Mouse (Mus musculus) cerebellum, postnatal 14 days (tissue): ENCODE measurements at regions not wholly inside any gene's neighbourhood (a gene's known extent, or its start where the extent isn't known, plus 50 kb on each side); places are given as distances from the start of the nearest gene placed in this dataset.
"Not testable (repeated sequence)": the region's sequence is repeated elsewhere in the genome, so short reads cannot be mapped to it uniquely, and the experiment has no call there.

Experiments
- DNase-seq, 2 experiments: peaks; one replicate each; pipeline ENCODE4 v3.0.0; 2021; ENCODE audit warnings: mixed read lengths in 2 of 2

DNA sequence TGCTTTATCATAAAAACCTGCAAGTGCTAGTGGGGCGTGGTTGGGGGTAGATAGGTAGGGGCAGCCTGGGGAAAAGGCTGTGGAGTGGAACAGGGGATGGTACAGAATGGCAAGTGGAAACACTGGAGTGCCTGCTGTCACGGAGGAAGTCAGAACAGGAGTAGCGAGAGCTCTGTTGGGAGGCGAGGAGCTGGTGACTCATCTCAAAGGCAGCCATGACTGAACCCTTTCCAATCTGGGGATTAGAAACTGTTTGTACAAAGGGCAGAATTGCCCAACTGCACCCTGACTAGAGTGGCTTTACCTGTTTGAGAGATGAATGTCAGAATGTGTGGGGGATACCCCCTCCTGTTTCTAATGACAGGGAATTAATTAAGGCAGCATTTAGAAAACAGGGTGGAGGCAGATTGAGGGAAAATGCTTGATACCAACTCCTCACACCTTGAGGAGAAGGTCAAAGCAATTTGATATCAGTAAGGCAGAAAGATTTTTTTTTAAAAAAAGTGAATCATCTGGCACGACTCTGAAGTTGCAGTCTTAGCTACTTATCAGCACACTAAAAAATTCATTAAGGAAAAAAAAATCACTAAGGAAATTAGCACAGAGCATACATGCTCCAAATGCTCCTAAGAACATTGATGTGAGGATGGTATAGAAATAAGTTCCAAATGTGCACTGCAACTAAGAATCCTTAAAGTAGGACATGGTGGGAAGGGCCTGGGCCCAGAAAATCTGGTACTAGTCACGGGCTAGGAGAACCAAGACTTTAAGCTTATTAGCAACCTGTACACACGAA lies 54.7 kb upstream of the Usp25 start:
- no peak for DNase-seq

DNA sequence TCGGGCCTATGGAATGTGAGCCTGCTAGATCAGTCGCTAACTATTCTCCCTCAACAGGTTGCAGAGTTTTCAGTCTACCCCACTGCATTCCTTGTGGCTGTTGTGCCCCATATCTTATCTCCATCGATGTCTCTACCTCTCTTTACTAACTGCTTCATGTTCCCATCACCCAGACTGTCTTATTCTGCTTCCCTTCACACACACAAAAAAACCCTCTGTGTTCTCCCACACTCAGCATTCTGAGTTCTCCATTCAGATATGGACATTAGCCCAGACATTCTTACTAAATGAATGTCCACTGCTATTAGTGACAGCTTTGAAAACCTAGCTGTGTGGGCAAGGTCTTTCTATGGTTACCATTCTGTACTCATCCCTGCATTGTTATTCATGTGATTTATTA lies 56.0 kb upstream of the Usp25 start:
- DNase-seq, result no peak

DNA sequence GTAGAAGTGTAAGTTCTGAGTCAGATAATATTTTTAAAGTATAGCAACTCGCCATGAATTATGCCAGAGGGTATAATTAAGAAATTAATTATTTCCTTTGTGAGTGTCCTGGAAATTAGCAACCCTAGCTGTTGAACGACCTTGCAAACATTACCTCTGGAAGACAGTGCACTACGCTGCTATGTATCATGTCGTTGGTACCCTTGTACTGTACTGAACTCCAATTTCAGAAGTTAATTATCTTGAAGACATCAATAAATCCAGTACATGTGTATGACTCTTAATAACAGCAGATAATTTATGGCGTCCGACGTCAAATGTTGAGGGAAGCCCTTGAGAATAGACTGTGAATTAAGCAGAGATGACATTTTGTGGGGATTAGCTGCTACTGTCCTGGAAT lies 56.4 kb upstream of the Usp25 start:
- DNase-seq, result no peak

DNA sequence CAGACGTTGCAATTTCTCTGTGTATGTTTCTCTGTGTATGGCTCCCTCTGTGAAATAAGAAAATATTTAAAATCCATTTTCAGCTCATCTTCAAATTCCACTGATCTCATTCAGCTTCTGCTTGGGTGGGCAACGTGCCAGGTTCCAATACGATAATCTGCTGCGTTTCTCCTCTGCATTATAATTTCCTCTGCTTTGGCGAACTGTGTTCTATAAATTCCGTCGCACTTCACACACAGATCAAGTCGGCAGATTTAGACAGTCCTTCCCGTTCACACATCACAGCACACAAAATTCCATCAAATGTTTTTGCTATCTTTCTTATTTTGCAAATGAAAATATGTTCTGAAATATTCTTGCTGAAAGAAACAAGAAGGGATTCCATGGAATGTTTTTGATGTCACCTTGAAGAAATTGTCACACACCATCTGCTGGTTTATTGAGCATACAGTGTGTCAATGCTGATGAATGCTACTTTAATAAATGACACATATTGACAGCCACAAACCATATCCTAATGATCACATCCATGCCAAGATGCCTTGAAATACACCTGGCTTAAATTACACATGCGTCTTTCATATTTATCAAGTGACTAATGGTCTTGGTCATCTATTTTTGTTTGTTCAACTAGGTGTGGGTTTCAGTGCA lies 62.5 kb upstream of the Usp25 start:
- DNase-seq, result peak; percentile 24 to 43

DNA sequence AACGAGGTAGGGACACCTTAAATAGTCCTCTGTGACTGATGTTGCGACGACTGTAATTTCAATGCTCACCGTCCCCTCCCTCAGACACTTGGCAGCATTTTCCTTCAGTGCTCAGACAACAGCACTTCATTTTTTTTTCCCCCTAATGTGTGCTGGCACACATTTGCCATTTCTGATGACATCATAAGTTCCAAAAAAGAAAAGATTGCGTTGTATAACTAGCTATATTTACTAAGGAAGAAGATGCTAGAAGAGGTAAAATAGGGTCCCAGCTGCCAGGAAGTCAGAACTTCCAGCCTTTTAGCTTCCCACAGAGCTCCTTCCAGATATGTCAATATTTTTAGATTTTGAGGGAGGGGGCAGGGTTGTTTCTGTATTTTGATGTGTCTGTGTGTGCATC lies 66.5 kb upstream of the Usp25 start:
- no peak for DNase-seq

DNA sequence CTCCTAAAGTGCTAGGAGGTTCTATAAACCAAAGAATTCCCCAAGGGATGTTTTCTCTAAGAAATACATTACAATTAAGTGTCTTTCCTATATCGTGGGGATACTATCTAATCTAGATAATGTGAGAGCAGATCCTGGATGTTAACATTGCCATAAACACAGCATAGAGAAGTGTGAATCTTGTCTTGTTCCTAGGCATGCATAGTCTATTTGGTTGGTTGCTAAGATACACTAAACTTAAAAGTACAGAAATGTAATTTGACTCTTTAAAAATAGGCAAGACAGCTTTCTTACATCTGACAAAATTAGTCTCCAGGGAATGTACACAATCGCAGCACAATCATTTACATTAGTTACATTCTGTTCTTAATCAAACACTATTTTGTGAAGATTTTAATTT lies 75.4 kb upstream of the Usp25 start:
- DNase-seq, result no peak

DNA sequence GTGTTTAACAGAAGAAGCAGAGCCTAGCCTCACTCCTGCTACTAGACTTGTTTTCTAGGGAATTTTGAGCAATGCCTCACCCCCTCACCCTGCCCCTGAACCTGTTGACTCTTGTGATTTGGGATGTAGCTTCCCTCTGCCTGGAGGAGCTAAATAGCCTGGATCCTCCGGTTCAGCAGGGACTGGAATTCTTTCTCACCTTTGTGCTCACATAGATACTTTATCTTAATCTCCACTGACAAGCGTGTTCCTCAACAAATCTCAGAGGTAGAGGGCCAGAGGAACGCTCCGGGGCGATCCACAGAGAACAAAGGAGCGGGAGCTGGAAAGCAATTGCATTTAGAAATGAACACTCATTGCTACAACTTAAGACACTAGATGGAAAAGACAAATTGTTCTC lies 85.6 kb upstream of the Usp25 start:
- no peak for DNase-seq

DNA sequence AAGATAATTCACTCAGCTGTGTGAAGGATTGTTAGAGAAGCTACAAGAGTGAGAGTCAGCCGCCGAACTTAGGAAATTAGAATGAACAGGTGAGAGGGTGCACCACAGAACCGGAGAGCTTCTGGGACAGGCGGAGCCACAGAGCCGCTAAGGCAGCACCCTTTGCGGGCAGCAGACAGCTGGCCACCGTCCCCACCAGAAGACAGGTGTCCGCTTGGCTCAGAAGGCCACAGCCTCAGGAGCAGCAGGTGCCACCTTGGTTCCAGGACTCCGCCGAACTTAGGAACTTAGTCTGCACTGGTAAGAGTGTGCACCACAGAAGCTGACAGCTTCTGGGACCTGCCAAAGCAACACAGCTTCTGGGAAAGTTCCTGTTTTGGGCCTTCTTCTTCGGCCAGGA lies 93.4 kb upstream of the Usp25 start:
- DNase-seq, result not testable (repeated sequence)

DNA sequence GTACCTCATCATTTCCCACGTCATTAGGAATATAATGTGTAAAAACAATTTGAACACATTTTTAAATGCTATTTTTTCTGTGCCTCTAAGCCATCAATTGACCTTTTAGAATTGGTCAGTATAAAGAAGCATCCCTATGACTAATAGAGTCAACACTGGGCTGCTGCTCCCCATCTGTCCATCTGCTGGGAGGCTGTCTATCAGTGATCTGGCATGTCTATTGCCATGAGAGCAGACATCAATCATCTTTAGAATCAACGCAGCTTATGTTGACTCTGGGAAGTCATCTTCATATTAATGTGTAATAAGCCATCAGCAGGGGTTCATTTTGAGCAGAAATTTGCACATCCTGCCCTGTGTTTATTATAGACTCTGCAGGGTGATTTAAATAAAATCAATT lies 94.9 kb upstream of the Usp25 start:
- DNase-seq, result no peak

DNA sequence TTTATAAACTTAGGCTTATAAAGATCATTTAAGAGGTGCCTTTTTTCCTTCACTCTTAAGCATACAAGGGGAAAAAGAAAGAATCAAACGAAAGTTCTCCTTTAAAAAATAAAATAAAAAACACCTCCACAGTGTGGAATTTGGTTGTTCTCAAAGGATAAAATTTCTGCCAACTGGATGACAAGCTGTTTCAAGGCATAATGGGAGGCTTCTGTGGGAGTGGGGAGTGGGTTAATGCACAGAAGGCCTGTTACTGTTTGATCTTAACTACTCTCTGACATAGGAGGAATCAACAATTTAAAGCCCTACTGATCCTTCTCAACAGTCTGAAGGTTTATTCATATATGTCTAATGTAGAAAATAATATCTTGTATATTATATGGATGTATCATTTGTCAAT lies 99.2 kb upstream of the Usp25 start:
- no peak for DNase-seq

DNA sequence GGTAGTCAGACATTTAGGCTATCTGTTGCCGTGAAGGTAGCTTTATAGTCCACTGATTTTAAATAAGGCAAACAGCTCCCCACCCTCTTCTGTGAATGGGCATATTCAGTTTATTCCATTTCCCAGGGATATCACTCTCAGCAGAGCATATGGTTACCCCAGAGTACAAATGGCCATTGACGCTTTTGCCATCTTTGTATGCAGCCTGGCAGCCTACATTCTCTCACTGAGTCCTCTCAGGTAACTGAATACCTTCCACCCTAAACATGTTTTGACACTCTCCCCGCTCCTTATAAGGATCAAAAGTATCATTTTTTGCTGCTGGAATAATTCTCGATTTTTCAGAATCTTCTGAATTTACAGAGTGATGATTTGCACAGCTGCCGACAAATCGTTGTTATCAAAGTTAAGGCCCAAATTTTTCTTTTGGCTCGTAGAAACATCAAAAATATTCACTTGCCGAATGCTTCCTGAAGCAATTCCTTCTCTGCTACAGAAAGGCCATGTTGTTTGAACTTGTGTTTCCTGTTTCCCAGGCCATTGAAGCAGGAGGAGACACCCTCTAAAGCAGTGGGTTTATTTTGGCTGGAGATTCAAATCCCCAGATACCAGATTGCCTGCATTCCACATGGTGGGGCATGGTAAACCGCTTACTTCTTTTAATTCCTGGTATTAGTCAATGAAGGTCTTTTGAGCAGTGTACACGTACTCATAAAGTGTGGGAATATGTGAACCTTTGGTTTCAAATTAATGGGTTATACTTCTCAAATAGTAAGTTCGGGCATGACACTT lies 108.1 kb upstream of the Usp25 start:
- no peak for DNase-seq

DNA sequence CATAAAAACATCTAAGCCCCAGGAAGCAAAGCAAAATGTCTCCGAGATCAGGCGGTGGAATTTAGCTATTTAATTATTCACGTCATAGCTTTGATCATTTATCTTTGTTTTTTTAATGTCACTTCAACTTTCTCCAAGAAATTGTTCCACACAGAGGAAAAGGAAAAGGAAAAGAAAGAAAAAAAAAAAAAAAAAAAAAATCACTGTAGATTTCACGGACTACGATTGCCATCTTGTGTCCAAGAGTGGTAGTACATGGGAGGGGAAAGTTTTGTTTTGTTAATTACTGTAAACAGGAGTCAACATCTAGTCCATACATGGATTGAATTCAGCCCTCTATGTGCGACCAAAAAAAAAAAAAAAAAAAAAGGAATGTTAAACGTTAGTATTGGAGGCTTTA lies 114.4 kb upstream of the Usp25 start:
- peak; percentile 66 to 71 for DNase-seq

DNA sequence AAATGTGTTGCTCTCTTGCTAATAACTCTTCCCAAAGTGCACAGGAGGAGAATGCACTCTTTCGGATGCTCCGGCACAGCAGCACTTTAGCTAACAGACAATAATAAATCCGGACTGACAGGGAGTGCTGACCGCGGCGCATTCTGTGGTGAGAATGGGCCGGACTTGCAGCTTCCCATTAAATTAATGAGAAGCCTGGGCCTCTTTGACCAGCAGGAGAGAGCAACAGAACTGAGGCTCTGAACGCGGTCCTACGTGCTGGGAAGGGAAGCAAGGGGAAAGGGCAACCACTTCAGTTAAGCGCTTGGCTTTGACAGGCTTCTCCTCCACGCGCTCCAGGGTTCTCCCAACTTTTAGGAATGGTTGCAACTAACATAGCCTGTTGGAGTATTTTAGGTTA lies 117.2 kb upstream of the Usp25 start:
- DNase-seq, result peak; percentile 5 to 7

DNA sequence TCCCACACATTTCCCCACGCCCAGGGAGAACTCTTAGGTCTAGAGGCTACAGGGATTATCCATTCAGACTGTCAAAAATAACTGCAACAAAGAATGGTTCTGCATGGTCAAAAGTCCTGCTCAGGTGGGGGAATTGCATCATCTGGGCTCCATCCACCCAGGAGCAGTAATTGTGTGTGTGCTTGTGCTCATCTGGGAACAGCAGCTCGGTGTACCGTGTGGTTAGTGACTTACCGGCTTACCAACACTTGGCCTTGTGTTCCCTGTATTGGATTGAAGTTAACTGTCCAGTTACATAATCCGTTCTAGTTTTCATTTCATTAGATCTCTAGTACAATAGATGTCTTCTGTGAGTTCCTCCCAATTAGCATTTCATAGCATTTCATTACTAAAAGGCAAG lies 117.7 kb upstream of the Usp25 start:
- no peak for DNase-seq

DNA sequence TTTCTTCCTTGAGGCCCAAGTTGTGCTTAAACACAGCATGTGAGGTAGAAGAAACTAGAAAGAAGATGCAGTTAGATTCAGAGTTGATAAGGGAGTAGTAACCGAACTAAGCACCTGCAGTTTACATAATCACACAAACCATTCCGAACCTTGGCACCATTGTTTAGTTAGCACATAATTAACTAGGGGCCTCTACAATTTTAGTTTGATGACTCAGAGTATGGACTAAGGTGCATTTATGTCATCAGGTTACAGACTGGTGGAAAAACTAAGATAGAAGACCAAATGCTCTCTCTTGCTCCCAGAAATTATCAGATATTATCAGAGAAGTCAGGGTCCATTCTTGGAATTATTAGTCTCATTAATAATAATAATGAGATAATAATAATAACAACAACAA lies 134.9 kb upstream of the Usp25 start:
- DNase-seq, result no peak

DNA sequence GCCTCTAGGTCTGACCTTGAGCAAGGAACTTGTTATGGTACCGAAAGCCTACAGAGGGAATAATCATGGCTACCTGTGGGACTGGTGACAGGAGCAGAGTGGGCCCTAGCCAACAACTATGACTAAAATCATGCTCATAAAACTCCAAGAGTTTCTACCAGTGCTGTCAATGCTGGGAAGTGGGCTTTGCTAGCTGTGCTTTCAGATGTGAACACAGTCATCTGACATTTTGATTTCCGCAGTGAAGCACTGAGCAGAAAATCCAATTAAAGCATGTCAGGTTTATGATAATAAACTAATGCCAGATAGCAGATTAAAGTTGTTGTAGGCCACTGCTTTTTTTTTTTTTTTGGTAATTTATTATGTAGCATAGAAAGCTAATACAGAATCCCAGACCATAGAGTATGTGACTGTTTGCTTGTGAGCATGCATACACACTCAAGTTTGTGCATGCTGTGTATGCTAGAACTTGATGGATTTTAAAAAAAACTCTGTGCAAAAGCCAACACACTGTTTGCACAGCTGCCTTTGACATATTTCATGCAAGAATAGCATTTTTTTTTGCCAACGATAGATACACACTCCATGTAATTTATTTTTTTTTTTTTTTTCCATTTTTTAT lies 138.0 kb upstream of the Usp25 start:
- no peak for DNase-seq

DNA sequence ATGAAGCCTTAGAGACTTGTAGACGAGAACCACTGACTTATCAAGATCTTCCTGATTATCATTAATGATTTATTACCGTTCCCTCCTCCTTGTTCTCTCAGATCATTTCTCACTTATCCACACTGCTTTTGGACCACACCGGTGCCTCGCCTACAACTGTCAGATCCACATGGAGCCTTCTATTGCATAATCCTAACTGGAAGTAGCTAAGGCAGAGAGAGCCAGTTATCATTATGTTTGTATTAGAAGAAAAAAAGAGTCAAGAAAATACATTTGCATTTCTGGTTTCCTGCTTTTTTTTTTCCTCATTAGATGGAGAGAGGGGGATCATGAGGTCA lies 147.1 kb upstream of the Usp25 start:
- DNase-seq, result no peak

DNA sequence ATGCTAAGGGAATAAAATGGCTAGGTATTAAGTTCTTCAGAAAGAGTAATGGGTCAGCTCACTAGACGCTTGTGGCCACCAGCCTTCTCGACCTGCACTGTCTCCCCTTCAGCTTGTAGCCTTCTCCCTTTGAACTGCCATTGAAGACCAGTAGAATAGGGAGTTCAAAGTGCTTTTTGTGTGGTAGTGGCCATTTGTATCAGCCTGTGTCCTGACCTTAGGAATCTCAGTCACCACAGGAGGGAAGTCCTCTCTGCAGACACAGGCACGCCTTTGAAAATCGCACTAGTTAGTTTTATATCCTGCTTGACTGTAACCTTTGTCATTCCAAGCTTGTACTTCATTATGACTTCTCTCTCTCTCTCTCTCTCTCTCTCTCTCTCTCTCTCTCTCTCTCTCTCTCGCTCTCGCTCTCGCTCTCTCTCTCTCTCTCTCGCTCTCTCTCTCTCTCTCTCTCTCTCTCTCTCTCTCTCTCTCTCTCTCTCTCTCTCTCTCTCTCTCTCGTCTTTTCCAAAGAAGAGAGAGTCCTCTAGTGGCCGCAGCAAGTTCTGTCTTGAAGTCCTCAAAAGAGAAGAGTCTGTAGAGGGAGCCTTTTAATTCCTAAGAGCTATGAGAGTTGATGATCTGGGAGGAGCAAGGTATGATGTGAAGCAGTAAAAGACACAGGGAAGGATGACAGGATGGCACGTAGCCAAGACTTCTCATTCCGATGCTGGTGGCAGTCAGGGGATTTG lies 147.6 kb upstream of the Usp25 start:
- peak; percentile 71 to 77 for DNase-seq

DNA sequence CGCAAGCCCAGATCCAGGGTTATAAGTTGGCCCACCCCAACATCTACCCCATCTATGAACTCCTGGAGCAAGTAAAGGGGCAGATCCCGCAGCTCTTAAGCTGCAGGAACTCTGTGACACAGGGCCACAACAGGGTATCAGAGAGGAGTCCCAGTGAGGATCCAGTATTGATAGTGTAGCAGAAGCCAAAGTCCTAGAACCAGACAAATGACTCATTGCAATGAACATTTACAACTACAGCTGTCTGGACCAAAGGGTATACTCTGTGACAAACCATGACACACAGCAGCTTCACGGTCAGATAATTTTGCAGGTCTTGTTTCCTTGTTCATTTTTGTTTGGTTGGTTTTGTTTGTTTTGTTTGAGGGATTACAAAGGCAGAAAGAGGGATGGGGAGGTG lies 149.1 kb upstream of the Usp25 start:
- DNase-seq, result no peak

DNA sequence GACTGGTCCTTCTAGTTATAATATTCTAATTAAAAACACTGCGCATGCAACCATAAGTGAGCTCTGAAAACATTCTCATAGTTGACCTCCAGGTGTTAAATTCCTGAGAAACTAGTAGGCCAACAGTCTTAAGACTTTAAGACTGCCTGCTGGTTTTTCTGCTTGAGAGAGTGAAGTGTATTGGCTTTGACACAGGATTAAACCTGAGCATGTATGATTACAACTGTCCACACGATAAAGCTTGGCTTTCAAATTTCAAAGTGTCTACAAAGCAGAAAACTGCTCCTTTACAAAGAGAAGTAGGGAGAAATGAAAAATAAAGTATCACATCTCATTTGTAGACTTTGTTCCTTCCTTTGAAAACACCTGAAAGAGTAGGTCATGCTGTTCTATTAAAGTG lies 157.7 kb upstream of the Usp25 start:
- DNase-seq, result no peak

DNA sequence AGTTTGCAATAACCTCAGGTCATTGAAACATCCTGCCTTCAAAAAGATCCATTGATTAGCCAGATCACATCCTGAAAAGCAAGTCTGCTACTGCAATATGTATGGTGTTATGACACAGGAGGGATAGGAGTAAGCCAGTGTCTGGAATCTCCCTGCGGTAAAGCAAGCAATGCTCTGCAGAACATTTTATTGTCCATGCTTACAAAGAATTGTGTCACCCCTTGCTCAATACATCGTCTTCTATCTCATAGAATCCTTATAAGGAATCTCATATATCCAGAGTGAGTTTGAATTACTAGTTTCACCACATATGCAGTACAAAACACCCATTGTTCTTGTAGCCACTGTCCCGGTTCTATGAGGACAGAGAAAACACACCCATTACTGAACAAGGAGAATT lies 162.1 kb upstream of the Usp25 start:
- no peak for DNase-seq

DNA sequence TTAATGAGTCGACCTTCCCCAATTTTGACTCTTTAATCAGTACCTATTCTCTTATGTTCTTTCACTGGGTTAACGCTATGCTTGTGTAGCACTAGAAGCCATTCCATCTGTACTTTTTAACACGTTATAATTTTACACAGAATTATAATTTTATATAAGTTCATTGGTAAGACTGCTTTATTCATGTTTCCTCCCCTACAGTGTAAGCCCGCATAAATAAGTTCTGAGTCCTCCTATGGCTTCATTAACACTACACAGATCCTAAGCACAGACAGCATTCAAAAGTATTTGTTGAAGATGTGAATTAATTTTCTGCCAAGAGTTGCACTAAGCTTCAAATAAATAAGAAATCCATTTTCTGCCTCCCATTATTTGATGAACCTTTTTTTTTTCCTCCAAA lies 176.1 kb upstream of the Usp25 start:
- DNase-seq, result no peak

DNA sequence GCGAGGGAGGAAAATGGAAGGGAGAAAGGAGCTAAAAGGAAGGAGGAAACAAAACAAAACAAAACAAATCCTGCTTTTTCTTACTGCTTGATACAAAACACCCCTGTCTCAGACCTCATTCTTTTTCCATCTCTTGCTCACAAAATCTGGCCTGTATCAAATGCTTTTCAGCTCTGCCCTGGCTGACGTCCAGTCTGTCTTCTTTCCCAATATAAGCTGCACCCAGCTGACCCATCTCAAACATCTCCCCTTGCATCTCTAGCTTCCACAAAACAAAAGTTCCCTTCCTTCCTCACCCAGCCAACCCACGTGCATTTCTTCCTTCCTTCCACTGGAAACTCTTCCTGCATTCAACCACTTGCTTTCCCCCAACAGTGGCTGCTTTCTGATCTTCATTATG lies 183.1 kb upstream of the Usp25 start:
- DNase-seq, result peak in 1 of 2 experiments; percentile 20
